Mouse (Mus musculus): ENCODE measurements around the gene Sbpl.
A peak's percentile ranks its signal among the peaks of the same experiment; 100 is the strongest.

Gene Sbpl

GRCm38 (mm10) chr17:23955174-23955573, at the start of gene Sbpl:
Gene Sbpl, minus strand, starts transcription at chr17:23955274.
- no peak for DNase-seq

GRCm38 (mm10) chr17:24004071-24004665, 49.1 kb upstream of the Sbpl start:
- DNase-seq = peak; percentile 54 to 73

GRCm38 (mm10) chr17:24000404-24000803, 45.3 kb upstream of the Sbpl start:
- peak in 1 of 2 experiments; percentile 43 for DNase-seq

GRCm38 (mm10) chr17:23998383-23998782, 43.3 kb upstream of the Sbpl start:
- peak in 1 of 2 experiments; percentile 31 for DNase-seq

GRCm38 (mm10) chr17:23997901-23998300, 42.8 kb upstream of the Sbpl start, which contains the start of gene Prss22:
Gene Prss22, minus strand, starts transcription at chr17:23998100.
- no peak for DNase-seq

GRCm38 (mm10) chr17:23995421-23995820, 40.3 kb upstream of the Sbpl start:
- no peak for DNase-seq

GRCm38 (mm10) chr17:23994667-23995066, 39.6 kb upstream of the Sbpl start:
- DNase-seq = no peak

GRCm38 (mm10) chr17:23993559-23994428, 38.7 kb upstream of the Sbpl start:
- peak; percentile 90 to 95 for DNase-seq

- no peak for DNase-seq
Measured at GRCm38 (mm10) chr17:23992789-23993553, 37.9 kb upstream of the Sbpl start.

GRCm38 (mm10) chr17:23989802-23990201, 34.7 kb upstream of the Sbpl start:
- DNase-seq = no peak

GRCm38 (mm10) chr17:23984989-23985388, 29.9 kb upstream of the Sbpl start:
- no peak for DNase-seq

GRCm38 (mm10) chr17:23982912-23983311, 27.8 kb upstream of the Sbpl start:
- no peak for DNase-seq

GRCm38 (mm10) chr17:23980297-23980909, 25.3 kb upstream of the Sbpl start, which contains the start of gene Prss30:
Gene Prss30, minus strand, starts transcription at chr17:23980566.
- DNase-seq = no peak

GRCm38 (mm10) chr17:23979471-23979870, 24.4 kb upstream of the Sbpl start:
- DNase-seq = no peak

GRCm38 (mm10) chr17:23976665-23977064, 21.6 kb upstream of the Sbpl start:
- DNase-seq = no peak

GRCm38 (mm10) chr17:23971315-23971714, 16.2 kb upstream of the Sbpl start:
- no peak for DNase-seq

GRCm38 (mm10) chr17:23969231-23969630, 14.2 kb upstream of the Sbpl start:
- peak; percentile 76 to 88 for DNase-seq

- DNase-seq = peak in 1 of 2 experiments; percentile 9
Measured at GRCm38 (mm10) chr17:23968780-23969179, 13.7 kb upstream of the Sbpl start.

GRCm38 (mm10) chr17:23966658-23967401, 11.8 kb upstream of the Sbpl start:
- DNase-seq = no peak

- DNase-seq = peak; percentile 40 to 45
Measured at GRCm38 (mm10) chr17:23965805-23966425, 10.8 kb upstream of the Sbpl start.

- no peak for DNase-seq
Measured at GRCm38 (mm10) chr17:23961573-23962122, 6.6 kb upstream of the Sbpl start.

Data from cerebellum, postnatal 25 days (tissue).